Mouse (Mus musculus) testis, adult 2 months (tissue): ENCODE measurements around the gene Ghr.

Source experiments
- CTCF ChIP-seq: fragments of 200-500 bp; IDR thresholded peaks from 2 replicates; pipeline ENCODE4 v1.5.1; 2012; ENCODE audit warnings: low read depth, mild to moderate bottlenecking, inconsistent platforms, low read length, moderate library complexity; ENCODE audit not compliant: control insufficient read depth, insufficient read depth, insufficient replicate concordance
- POLR2A ChIP-seq: fragments of 200-500 bp; IDR thresholded peaks from 2 replicates; pipeline ENCODE4 v1.6.1; 2012; ENCODE audit warnings: low read depth, mild to moderate bottlenecking, inconsistent platforms, low read length, moderate library complexity; ENCODE audit not compliant: control insufficient read depth

- TF ChIP-seq CTCF (no peak), POLR2A (no peak)
Measured at GRCm38 (mm10) chr15:3544289-3544688, 39.0 kb downstream of the Ghr start.
